Mouse (Mus musculus): ENCODE data around the gene Cdh22. TPM values are rescaled to one million over a fixed set of nuclear protein-coding genes. Genes with fewer than 3 reads are reported as not detected.

The Cdh22 gene
- polyA plus RNA-seq, 1 experiment from 2014 or later, result 6.4 TPM

GRCm38 (mm10) chr2:165064489-165064888, 170.2 kb downstream of the Cdh22 start:
- no peak overlapping the region for H3K27ac ChIP-seq (ENCODE audit: low read depth, low read length)
- no peaks in the 10 kb centered on the region for H3K4me1 ChIP-seq (ENCODE audit: control insufficient read depth, insufficient read depth, low read length)
- H3K4me3 ChIP-seq (ENCODE audit: low read depth, low read length), result no peak overlapping the region
- no peaks in the 10 kb centered on the region for H3K36me3 ChIP-seq (ENCODE audit: control insufficient read depth, insufficient read depth, low read length)
- 81% methylated on average over 7 of the region's 7 CpGs for WGBS
- H3K4me2 ChIP-seq, result no peak overlapping the region
- no peak for DNase-seq (ENCODE audit: low spot score, missing footprints)
- H3K27me3 ChIP-seq (ENCODE audit: control insufficient read depth, insufficient read depth, low read length), result no peaks in the 10 kb centered on the region
- H3K9ac ChIP-seq (ENCODE audit: low read length), result no peak overlapping the region
- no peaks in the 10 kb centered on the region for H3K9me3 ChIP-seq (ENCODE audit: control insufficient read depth, low read length)
- ATAC-seq (ENCODE audit: low FRiP score), result no peak

GRCm38 (mm10) chr2:165061638-165062433, 172.8 kb downstream of the Cdh22 start:
- Histone ChIP-seq H3K36me3 (ENCODE audit: control insufficient read depth, insufficient read depth, low read length) (no peaks in the 10 kb centered on the region), H3K9ac (ENCODE audit: low read length) (no peak overlapping the region), H3K27ac (ENCODE audit: low read depth, low read length) (no peak overlapping the region), H3K9me3 (ENCODE audit: control insufficient read depth, low read length) (no peaks in the 10 kb centered on the region), H3K4me3 (ENCODE audit: low read depth, low read length) (no peak overlapping the region), H3K27me3 (ENCODE audit: control insufficient read depth, insufficient read depth, low read length) (no peaks in the 10 kb centered on the region; the same call in 1 of the 2 replicates), H3K4me1 (ENCODE audit: control insufficient read depth, insufficient read depth, low read length) (no peaks in the 10 kb centered on the region), H3K4me2 (no peak overlapping the region)
- DNase-seq (ENCODE audit: low spot score, missing footprints) (no peak), ATAC-seq (ENCODE audit: low FRiP score) (no peak)
- 87% methylated on average over 16 of the region's 16 CpGs for WGBS

Other genes starting within 250 kb of the Cdh22 start
- gene Ncoa5, start 200.0 kb downstream of the Cdh22 start, polyA plus RNA-seq (2014; fragmentation: Nextera tagmentation; extraction: Ambion mirVana), result 76.9 and 85.6 TPM in 2 replicates
- 5.6 and 7.3 TPM in 2 replicates for gene Cd40, start 179.2 kb downstream of the Cdh22 start, polyA plus RNA-seq (2014; fragmentation: Nextera tagmentation; extraction: Ambion mirVana)
- gene 1700025C18Rik, start 144.1 kb downstream of the Cdh22 start, polyA plus RNA-seq (2014; fragmentation: Nextera tagmentation; extraction: Ambion mirVana), result not detected in 2 replicates
- gene Slc35c2, start 53.0 kb upstream of the Cdh22 start, polyA plus RNA-seq (2014; fragmentation: Nextera tagmentation; extraction: Ambion mirVana), result 49.5 and 49.7 TPM in 2 replicates
- gene Elmo2, start 91.6 kb upstream of the Cdh22 start, polyA plus RNA-seq (2014; fragmentation: Nextera tagmentation; extraction: Ambion mirVana), result 79.9 and 83.1 TPM in 2 replicates
- 9.0 and 10.1 TPM in 2 replicates for gene Zfp663, start 133.9 kb upstream of the Cdh22 start, polyA plus RNA-seq (2014; fragmentation: Nextera tagmentation; extraction: Ambion mirVana)
- 24.1 and 25.6 TPM in 2 replicates for gene Zfp334, start 153.4 kb upstream of the Cdh22 start, polyA plus RNA-seq (2014; fragmentation: Nextera tagmentation; extraction: Ambion mirVana)
- gene Ocstamp, start 165.6 kb upstream of the Cdh22 start, polyA plus RNA-seq (2014; fragmentation: Nextera tagmentation; extraction: Ambion mirVana), result 0.04 and 0.11 TPM in 2 replicates
- gene Slc13a3, start 238.4 kb upstream of the Cdh22 start, polyA plus RNA-seq (2014; fragmentation: Nextera tagmentation; extraction: Ambion mirVana), result 1.4 and 2.1 TPM in 2 replicates

All from midbrain, embryonic 11.5 days (tissue).